Mouse (Mus musculus) limb, embryonic 11.5 days (tissue): ENCODE results near the gene Ssbp3. TPM values are rescaled to one million over a fixed set of nuclear protein-coding genes. Genes with fewer than 3 reads are reported as not detected.
A peak's percentile ranks its signal among the peaks of the same experiment; 100 is the strongest.

Experiments used
- ATAC-seq: fragments of 200-750 bp; cut with Nextera tagmentation; 2 replicates; pipeline ENCODE4 v1.8.0; 2017; ENCODE audit warnings: low read depth; ENCODE audit not compliant: insufficient number of reproducible peaks, low FRiP score, low TSS enrichment
- DNase-seq: peaks from one replicate; pipeline ENCODE4 v3.0.0-alpha.2; 2015; ENCODE audit warnings: low spot score
- H3K27ac ChIP-seq: fragments of 300-500 bp; sonication (generic); replicated peaks from 2 replicates; pipeline ENCODE4 v1.5.1; 2014; ENCODE audit warnings: low read depth, mild to moderate bottlenecking, low read length
- H3K27me3 ChIP-seq: fragments of 300-500 bp; sonication (generic); 2 replicates; pipeline ENCODE4 v1.6.1; 2014; ENCODE audit warnings: mild to moderate bottlenecking, low read length, mixed read lengths; ENCODE audit not compliant: control insufficient read depth, insufficient read depth
- H3K36me3 ChIP-seq: fragments of 300-500 bp; sonication (generic); 2 replicates; pipeline ENCODE4 v1.6.1; 2014; ENCODE audit warnings: mild to moderate bottlenecking, low read length, moderate library complexity, mixed read lengths; ENCODE audit not compliant: control insufficient read depth, insufficient read depth
- H3K4me1 ChIP-seq: fragments of 300-500 bp; sonication (generic); 2 replicates; pipeline ENCODE4 v1.6.1; 2014; ENCODE audit warnings: low read length, mixed read lengths; ENCODE audit not compliant: control insufficient read depth, insufficient read depth
- H3K4me2 ChIP-seq: fragments of 300-500 bp; sonication (generic); 2 replicates; pipeline ENCODE4 v1.6.1; 2014; ENCODE audit warnings: low read depth, mild to moderate bottlenecking, moderate library complexity; ENCODE audit not compliant: severe bottlenecking
- H3K4me3 ChIP-seq: fragments of 300-500 bp; sonication (generic); 2 replicates; pipeline ENCODE4 v1.5.1; 2014; ENCODE audit warnings: low read depth, low read length
- H3K9ac ChIP-seq: fragments of 300-500 bp; sonication (generic); 2 replicates; pipeline ENCODE4 v1.6.1; 2014; ENCODE audit warnings: mild to moderate bottlenecking, low read length
- H3K9me3 ChIP-seq: fragments of 300-500 bp; sonication (generic); 2 replicates; pipeline ENCODE4 v1.6.1; 2016; ENCODE audit warnings: low read length; ENCODE audit not compliant: control insufficient read depth
- WGBS: fragments of 180-500 bp; shearing (Covaris S2); extraction: QIAGEN DNeasy Blood & Tissue Kit; methylation state at CpG from one replicate; pipeline ENCODE4 v1.1.7; 2014; 5-methylcytosine and 5-hydroxymethylcytosine counted together
- polyA plus RNA-seq: library from polyadenylated mRNA; unstranded; fragments of >200 nt; fragmentation: Nextera tagmentation; extraction: Ambion mirVana; gene quantifications from 2 replicates; pipeline ENCODE4 v1.2.1, GENCODE M21; 2014

Gene Ssbp3
- polyA plus RNA-seq, 1 experiment from 2014 or later: 186 TPM

DNA sequence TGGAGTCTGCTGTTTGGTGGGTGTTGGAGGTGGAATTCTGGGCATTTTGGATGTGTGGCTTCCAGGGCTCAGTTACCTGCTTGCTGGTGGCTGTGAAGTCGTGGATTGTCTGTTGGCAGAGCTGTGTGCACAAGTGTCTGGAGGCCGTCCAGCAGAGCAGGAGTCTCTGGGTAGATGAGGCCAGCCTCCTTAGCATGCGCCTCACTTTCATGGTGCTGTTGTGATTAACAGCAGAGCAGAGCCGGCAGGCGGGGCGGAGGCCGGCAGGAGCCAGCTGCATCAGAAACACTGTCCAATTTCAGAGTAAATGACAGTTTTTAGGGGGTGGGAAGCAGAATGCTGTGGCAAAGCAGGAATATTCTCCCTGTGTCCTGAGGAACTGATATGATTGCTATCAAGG lies 108.5 kb downstream of the Ssbp3 start:
- Histone ChIP-seq H3K27ac (no peak overlapping the region), H3K27me3 (no peaks in the 10 kb centered on the region), H3K4me3 (no peak overlapping the region), H3K9me3 (no peaks in the 10 kb centered on the region), H3K9ac (no peak overlapping the region), H3K4me2 (no peak overlapping the region), H3K4me1 (peaks cover 46% of the 10 kb centered on the region), H3K36me3 (peaks cover 2% of the 10 kb centered on the region; the same call in 1 of the 2 replicates)
- no peak for DNase-seq
- 62% methylated on average over 7 of the region's 7 CpGs for WGBS
- ATAC-seq: no peak

DNA sequence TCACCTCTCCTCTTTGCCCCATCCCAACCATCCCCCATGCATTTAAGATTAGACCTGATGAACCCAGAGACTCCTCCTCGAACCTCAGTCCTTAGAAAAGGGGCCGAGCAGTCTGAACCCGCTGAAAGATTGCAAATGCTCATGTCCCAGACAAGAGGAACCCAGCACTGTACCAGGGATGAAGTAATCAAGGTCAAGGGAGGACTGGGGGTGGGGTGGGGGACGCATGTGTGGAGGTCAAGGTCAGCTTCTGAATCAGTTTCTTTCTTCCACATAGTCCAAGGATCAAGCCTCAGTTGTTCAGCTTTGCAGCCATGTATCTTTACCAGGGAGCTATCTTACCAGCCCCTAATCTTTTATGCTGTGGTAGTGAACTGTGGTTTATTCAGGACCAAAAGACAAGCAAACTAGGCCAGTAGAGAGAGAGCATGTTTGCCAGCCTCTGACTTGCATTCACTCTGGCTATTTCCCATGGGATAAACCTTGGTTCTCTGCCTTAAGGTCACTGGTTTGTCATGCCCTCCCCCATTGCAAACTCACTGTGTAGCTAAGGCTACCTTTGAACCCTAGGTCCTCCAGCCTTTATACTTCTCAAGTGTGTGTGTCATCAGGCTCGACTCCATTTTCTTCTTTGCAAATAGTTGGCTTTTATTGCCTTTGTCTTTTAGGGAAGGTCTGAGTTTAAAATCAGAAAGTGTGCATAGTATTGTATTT lies 109.9 kb downstream of the Ssbp3 start:
- no peak overlapping the region for H3K4me3 ChIP-seq
- H3K27me3 ChIP-seq: no peaks in the 10 kb centered on the region
- no peak for ATAC-seq
- no peak overlapping the region for H3K27ac ChIP-seq
- H3K4me2 ChIP-seq: no peak overlapping the region
- no peaks in the 10 kb centered on the region for H3K9me3 ChIP-seq
- H3K36me3 ChIP-seq: peaks cover 4% of the 10 kb centered on the region; the same call in 1 of the 2 replicates
- no peak overlapping the region for H3K9ac ChIP-seq
- H3K4me1 ChIP-seq: peaks cover 39% of the 10 kb centered on the region
- DNase-seq: no peak
- 78% methylated on average over 5 of the region's 5 CpGs for WGBS

DNA sequence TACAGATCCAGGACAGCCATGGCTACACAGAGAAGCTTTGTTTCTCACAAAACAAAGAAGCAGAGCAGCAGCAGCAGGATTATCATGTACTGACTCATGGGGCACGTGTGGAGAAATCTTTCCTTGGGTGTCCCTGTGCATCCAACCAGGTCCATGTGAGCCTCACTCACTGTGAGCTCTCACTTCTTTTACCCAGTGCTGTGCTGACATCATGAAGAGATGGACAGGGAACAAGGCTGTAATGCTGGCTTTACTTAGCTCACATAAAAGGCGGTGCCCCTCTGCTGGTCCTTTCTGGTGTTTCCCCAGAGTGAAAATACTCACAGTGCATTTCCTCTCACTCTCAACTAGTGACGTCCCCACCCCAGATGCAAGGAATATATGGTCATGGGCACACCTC lies 111.0 kb downstream of the Ssbp3 start:
- WGBS: 75% methylated on average over 3 of the region's 3 CpGs
- ATAC-seq (no peak), DNase-seq (no peak)
- no peaks in the 10 kb centered on the region for H3K27me3 ChIP-seq
- H3K9me3 ChIP-seq: no peaks in the 10 kb centered on the region
- H3K4me1 ChIP-seq: peaks cover 31% of the 10 kb centered on the region
- H3K4me2 ChIP-seq: no peak overlapping the region
- peaks cover 4% of the 10 kb centered on the region; the same call in 1 of the 2 replicates for H3K36me3 ChIP-seq
- 0 out of 2 replicates have a peak overlapping the region, but pooled peaks have one; percentile 22 for H3K27ac ChIP-seq
- H3K4me3 ChIP-seq: no peak overlapping the region
- no peak overlapping the region for H3K9ac ChIP-seq

DNA sequence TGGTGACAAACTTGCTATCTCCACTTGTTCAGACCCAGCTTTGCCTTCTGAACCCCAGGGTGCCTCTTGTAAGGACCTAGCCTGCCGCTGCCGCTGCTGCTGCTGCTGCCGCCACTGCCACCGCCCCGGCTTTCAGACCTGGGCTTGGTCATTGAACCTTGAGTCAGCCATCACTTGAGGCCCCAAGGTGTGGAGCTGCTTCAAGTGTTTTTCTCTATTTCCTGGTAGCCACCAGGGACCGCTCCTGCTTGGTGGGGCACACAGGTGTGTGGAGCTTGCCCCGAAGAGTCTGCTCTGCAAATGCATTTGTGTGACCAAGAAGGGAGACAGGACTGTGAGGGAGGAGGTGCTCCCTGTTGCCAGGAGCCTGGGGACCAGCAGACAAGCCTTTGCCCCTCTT lies 114.4 kb downstream of the Ssbp3 start:
- H3K27ac ChIP-seq: no peak overlapping the region
- H3K36me3 ChIP-seq: peaks cover 7% of the 10 kb centered on the region; the same call in 1 of the 2 replicates

DNA sequence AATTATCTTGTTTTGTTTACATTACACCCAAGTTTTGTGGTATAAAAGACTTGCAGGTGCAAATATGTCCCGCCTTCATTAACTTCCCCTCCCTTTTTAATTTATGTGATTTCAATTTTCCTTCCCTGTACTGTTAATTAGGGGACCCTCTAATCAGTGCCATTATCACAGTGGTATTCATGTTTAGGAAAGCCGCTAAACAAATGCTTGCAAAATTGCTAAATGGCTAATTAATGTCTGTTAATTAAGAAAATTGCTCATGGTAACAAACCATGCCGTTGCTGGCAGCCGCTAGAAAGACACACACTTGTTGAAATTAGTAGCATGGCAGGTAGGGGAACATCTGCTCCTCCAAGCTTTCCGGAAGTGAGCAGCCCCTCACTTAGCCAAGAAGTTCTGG lies 114.9 kb downstream of the Ssbp3 start:
- WGBS: 86% methylated on average over 5 of the region's 5 CpGs
- DNase-seq (no peak), ATAC-seq (no peak)
- H3K27ac ChIP-seq: 0 out of 2 replicates have a peak overlapping the region, but pooled peaks have one; percentile 36
- no peak overlapping the region for H3K9ac ChIP-seq
- H3K27me3 ChIP-seq: no peaks in the 10 kb centered on the region
- H3K9me3 ChIP-seq: no peaks in the 10 kb centered on the region
- H3K4me1 ChIP-seq: 0 out of 2 replicates have a peak, but pooled peaks cover 6% of the 10 kb centered on the region
- no peak overlapping the region for H3K4me2 ChIP-seq
- H3K4me3 ChIP-seq: no peak overlapping the region
- H3K36me3 ChIP-seq: peaks cover 7% of the 10 kb centered on the region; the same call in 1 of the 2 replicates

More for the DNA sequence above, 114.4 kb downstream of the Ssbp3 start:
- Histone ChIP-seq H3K4me3 (no peak overlapping the region), H3K27me3 (no peaks in the 10 kb centered on the region), H3K9ac (no peak overlapping the region), H3K4me2 (no peak overlapping the region), H3K4me1 (0 out of 2 replicates have a peak, but pooled peaks cover 6% of the 10 kb centered on the region), H3K9me3 (no peaks in the 10 kb centered on the region)
- DNase-seq (no peak), ATAC-seq (no peak)
- 83% methylated on average over 7 of the region's 7 CpGs for WGBS

DNA sequence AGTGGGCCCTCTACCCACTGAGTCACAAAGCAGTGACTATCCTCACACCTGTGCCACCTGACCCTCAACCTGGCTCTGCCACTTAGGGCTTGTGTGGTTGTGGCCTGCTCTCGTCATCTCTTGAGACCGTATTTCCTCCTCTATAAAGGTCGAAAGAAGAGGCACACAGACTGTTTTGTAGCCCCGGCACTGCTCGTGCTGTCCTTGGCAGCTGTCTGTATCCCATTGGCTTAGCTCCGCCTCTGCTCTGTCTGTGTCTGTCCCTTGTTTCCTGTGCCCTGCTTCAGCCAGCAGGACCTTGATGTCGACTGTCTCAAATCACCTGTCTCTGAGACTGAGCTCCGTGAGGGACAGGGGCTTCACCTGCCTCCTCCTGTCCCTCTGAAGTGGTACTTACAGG lies 116.0 kb downstream of the Ssbp3 start:
- no peak overlapping the region for H3K4me2 ChIP-seq
- 64% methylated on average over 8 of the region's 8 CpGs for WGBS
- no peak overlapping the region for H3K9ac ChIP-seq
- no peaks in the 10 kb centered on the region for H3K9me3 ChIP-seq
- H3K4me3 ChIP-seq: no peak overlapping the region
- H3K36me3 ChIP-seq: peaks cover 11% of the 10 kb centered on the region; the same call in 1 of the 2 replicates
- H3K27ac ChIP-seq: 0 out of 2 replicates have a peak overlapping the region, but pooled peaks have one; percentile 4
- 0 out of 2 replicates have a peak, but pooled peaks cover 6% of the 10 kb centered on the region for H3K4me1 ChIP-seq
- no peak for ATAC-seq
- no peak for DNase-seq
- no peaks in the 10 kb centered on the region for H3K27me3 ChIP-seq

DNA sequence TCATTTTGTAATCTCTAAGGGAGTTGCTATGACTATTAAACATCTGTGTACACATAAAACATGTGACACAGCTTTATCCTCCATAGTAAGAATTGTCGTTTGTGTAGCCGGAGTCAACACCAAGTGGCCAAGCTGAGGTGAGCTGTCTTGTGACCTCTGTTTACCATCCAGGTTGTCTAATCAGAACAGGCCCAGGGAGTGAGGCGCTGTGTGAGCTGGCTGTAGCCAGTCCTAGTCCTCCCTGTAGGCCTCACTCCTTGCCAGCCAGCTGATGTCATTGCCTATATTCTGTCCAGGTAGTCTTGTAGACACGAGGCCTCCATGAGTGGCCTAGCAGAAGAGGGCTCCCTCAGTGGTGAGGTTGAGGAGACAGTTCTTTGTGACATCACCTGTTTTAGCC lies 125.2 kb downstream of the Ssbp3 start:
- no peaks in the 10 kb centered on the region for H3K4me1 ChIP-seq
- H3K4me3 ChIP-seq: no peak overlapping the region
- H3K9me3 ChIP-seq: no peaks in the 10 kb centered on the region
- no peak overlapping the region for H3K4me2 ChIP-seq
- H3K36me3 ChIP-seq: peaks cover 32% of the 10 kb centered on the region
- no peak for ATAC-seq
- no peak for DNase-seq
- H3K27me3 ChIP-seq: no peaks in the 10 kb centered on the region
- H3K9ac ChIP-seq: no peak overlapping the region
- no peak overlapping the region for H3K27ac ChIP-seq
- WGBS: 91% methylated on average over 4 of the region's 4 CpGs

DNA sequence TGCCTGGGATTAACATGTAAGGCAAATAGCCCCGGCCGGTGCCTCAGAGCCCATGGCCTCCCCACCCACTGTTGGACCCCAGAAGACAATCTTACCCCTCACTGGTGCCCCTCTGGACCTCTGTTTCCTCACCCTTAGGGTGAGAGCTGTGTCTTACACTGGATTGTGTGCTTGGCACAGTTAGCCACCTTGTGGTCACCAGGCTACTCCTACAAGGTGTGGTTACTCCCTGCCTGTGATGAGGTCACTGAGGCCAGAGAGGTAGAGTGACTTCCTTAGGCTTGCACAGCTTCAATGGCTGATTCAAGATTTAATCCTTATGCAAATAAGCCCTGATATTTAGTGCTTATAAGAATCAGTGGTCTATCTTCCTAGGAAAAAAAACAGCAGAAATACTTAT lies 126.5 kb downstream of the Ssbp3 start:
- no peak overlapping the region for H3K4me2 ChIP-seq
- DNase-seq (no peak), ATAC-seq (no peak)
- H3K4me3 ChIP-seq: no peak overlapping the region
- no peak overlapping the region for H3K9ac ChIP-seq
- 96% methylated on average over 2 of the region's 2 CpGs for WGBS
- H3K36me3 ChIP-seq: peaks cover 37% of the 10 kb centered on the region
- H3K27ac ChIP-seq: no peak overlapping the region
- no peaks in the 10 kb centered on the region for H3K9me3 ChIP-seq
- H3K27me3 ChIP-seq: no peaks in the 10 kb centered on the region
- H3K4me1 ChIP-seq: no peaks in the 10 kb centered on the region
